Mouse (Mus musculus) lung, postnatal 0 days (tissue): ENCODE results near the gene Nyap1. TPM values are rescaled to one million over a fixed set of nuclear protein-coding genes. Genes with fewer than 3 reads are reported as not detected.
A peak's percentile ranks its signal among the peaks of the same experiment; 100 is the strongest.
"Not testable (repeated sequence)": the region's sequence is repeated elsewhere in the genome, so short reads cannot be mapped to it uniquely, and the experiment has no call there.

Experiments
- ATAC-seq: fragments of 200-750 bp; cut with Nextera tagmentation; 2 replicates; pipeline ENCODE4 v1.8.0; 2017; ENCODE audit warnings: moderate library complexity
- DNase-seq: peaks from one replicate; pipeline ENCODE4 v3.0.0-alpha.2; 2016; ENCODE audit warnings: low spot score
- H3K27ac ChIP-seq: fragments of 300-500 bp; sonication (generic); 2 replicates; pipeline ENCODE4 v1.5.1; 2014; ENCODE audit warnings: antibody characterized with exemption, mild to moderate bottlenecking, low read length, mixed read lengths
- H3K27me3 ChIP-seq: fragments of 300-500 bp; sonication (generic); replicated peaks from 2 replicates; pipeline ENCODE4 v1.6.1; 2014; ENCODE audit warnings: low read length, mixed read lengths; ENCODE audit not compliant: insufficient read depth
- H3K36me3 ChIP-seq: fragments of 300-500 bp; sonication (generic); 2 replicates; pipeline ENCODE4 v1.6.1; 2014; ENCODE audit warnings: low read length, mixed read lengths; ENCODE audit not compliant: insufficient read depth
- H3K4me1 ChIP-seq: fragments of 300-500 bp; sonication (generic); 2 replicates; pipeline ENCODE4 v1.6.1; 2014; ENCODE audit warnings: antibody characterized with exemption, low read depth, low read length, mixed read lengths; ENCODE audit not compliant: insufficient read depth
- H3K4me2 ChIP-seq: fragments of 300-500 bp; sonication (generic); replicated peaks from 2 replicates; pipeline ENCODE4 v1.6.1; 2014; ENCODE audit warnings: low read depth, mild to moderate bottlenecking, low read length, moderate library complexity, mixed read lengths
- H3K4me3 ChIP-seq: fragments of 300-500 bp; sonication (generic); 2 replicates; pipeline ENCODE4 v1.5.1; 2014; ENCODE audit warnings: low read depth, low read length
- H3K9ac ChIP-seq: fragments of 300-500 bp; sonication (generic); replicated peaks from 2 replicates; pipeline ENCODE4 v1.6.1; 2014; ENCODE audit warnings: low read depth, mild to moderate bottlenecking
- H3K9me3 ChIP-seq: fragments of 300-500 bp; sonication (generic); 2 replicates; pipeline ENCODE4 v1.6.1; 2016; ENCODE audit warnings: low read length, mixed read lengths
- CTCF ChIP-seq: IDR thresholded peaks from 2 replicates; pipeline ENCODE4 v1.5.1; 2016; ENCODE audit warnings: antibody characterized with exemption, mild to moderate bottlenecking
- EP300 ChIP-seq: IDR thresholded peaks from 2 replicates; pipeline ENCODE4 v1.6.1; 2016; ENCODE audit warnings: antibody characterized with exemption, mild to moderate bottlenecking, control low read depth
- WGBS: fragments of 180-500 bp; shearing (Covaris S2); extraction: QIAGEN DNeasy Blood & Tissue Kit; methylation state at CpG from one replicate; pipeline ENCODE4 v1.1.7; 2014; 5-methylcytosine and 5-hydroxymethylcytosine counted together
- polyA plus RNA-seq: library from polyadenylated mRNA; unstranded; fragments of >200 nt; fragmentation: Nextera tagmentation; extraction: Ambion mirVana; gene quantifications from 2 replicates; pipeline ENCODE4 v1.2.1, GENCODE M21; 2015

Nyap1 gene
- polyA plus RNA-seq, 1 experiment from 2014 or later: 0.51 TPM

- ATAC-seq (no peak), DNase-seq (no peak)
- TF ChIP-seq CTCF: no peak
- TF ChIP-seq EP300: no peak
- no peaks in the 10 kb centered on the region for H3K27me3 ChIP-seq
- H3K36me3 ChIP-seq: no peaks in the 10 kb centered on the region
- H3K27ac ChIP-seq: no peak overlapping the region
- H3K4me3 ChIP-seq: no peak overlapping the region
- no peak overlapping the region for H3K9ac ChIP-seq
- no peaks in the 10 kb centered on the region for H3K4me1 ChIP-seq
- no peak overlapping the region for H3K4me2 ChIP-seq
- 58% methylated on average over 6 of the region's 6 CpGs for WGBS
- no peaks in the 10 kb centered on the region for H3K9me3 ChIP-seq
Measured at GRCm38 (mm10) chr5:137726767-137727166, 14.6 kb downstream of the Nyap1 start.

DNA sequence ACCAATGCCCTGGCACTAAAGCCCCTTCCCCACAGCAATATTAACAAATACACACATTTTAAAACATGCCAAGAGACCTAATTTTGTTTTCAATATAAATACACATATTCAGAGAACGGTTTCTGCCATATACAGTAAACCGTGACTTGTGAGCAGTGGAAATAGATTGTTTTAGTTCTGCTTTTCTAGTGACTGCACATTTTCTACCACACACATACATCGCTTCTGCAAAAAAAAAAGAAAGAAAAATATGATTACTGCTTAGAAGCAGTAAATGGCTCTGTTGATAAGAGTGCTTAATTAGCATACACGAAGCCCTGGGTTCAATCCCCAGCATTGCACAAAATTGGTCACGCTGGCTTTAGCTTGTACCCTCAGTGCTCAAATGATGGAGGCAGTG is 17.6 kb downstream of the Nyap1 start:
- no peak for TF ChIP-seq CTCF
- no peak for TF ChIP-seq EP300
- Histone ChIP-seq H3K27me3 (no peaks in the 10 kb centered on the region), H3K9ac (no peak overlapping the region), H3K9me3 (no peaks in the 10 kb centered on the region), H3K4me3 (no peak overlapping the region), H3K36me3 (no peaks in the 10 kb centered on the region), H3K27ac (no peak overlapping the region), H3K4me1 (0 out of 2 replicates have a peak, but pooled peaks cover 3% of the 10 kb centered on the region), H3K4me2 (no peak overlapping the region)
- no peak for DNase-seq
- no peak for ATAC-seq
- 78% methylated on average over 5 of the region's 5 CpGs for WGBS

GRCm38 (mm10) chr5:137720558-137721164 is 20.7 kb downstream of the Nyap1 start:
- not testable (repeated sequence) for H3K9ac ChIP-seq, H3K9me3 ChIP-seq, H3K27me3 ChIP-seq, H3K4me3 ChIP-seq, H3K36me3 ChIP-seq, H3K27ac ChIP-seq, H3K4me1 ChIP-seq
- peak; percentile 38 for DNase-seq
- ATAC-seq: peak; percentile 48
- 3% methylated on average over 9 of the region's 16 CpGs for WGBS
- H3K4me2 ChIP-seq: peak overlapping the region; percentile 25; the same call in 1 of the 2 replicates

DNA sequence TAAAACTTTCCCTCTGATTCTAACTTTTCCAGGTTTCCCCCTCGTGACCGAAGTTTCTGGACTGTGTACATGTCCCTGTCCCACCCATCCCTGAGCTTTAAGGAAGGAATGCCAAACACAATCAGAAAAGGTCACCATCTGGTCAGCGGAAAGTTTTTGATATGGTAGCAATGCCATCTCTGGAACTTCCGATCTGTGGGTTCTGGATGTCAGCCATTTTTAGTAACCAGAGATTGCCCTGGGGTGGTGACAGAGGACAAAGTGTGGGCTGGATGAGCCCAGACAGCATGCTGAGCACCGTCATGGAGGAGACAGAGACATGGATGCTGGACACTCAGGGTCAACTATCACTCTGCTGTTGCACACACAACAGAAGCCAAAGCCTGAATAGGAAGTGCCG is 22.3 kb downstream of the Nyap1 start:
- Histone ChIP-seq H3K27me3 (no peaks in the 10 kb centered on the region), H3K27ac (no peak overlapping the region), H3K4me2 (no peak overlapping the region), H3K4me1 (0 out of 2 replicates have a peak, but pooled peaks cover 3% of the 10 kb centered on the region), H3K9ac (no peak overlapping the region), H3K4me3 (no peak overlapping the region), H3K9me3 (no peaks in the 10 kb centered on the region), H3K36me3 (no peaks in the 10 kb centered on the region)
- TF ChIP-seq EP300 (no peak), CTCF (no peak)
- ATAC-seq (no peak), DNase-seq (no peak)
- WGBS: 53% methylated on average over 6 of the region's 6 CpGs

DNA sequence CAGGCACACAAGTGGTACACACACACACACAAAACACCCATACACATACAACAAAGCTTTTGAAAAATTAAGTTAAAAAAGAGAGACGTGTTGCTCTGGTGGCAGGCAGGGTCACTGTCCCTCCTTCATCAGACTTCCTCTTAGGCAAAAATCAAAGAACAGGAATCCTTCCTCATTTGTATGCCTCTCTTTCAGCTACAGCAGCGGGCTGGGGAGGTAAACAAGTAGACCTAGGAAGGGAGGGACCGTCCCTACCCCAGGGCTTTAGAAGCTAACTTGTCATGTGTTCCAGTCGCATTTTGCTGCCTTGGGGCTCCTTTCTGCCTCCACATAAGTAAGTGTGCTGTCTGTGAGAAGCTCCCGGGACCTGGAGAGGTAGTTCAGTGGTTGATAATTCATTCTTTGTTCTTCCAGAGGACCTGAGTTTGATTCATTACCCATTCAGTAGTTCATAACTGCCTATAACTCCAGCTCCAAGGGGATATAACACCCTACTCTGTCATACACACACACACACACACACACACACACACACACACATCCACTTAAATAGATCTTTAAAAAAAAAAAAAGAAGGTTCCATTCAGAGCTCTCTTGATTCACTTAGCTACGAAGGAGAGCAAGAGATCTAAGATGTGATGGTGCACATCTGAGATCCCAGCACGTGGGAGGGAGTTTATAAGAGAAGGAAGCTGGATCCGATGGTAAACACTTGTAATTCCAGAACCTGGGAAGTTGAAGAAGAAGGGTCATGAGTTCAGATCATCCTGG is 23.2 kb downstream of the Nyap1 start:
- Histone ChIP-seq H3K9ac (no peak overlapping the region), H3K4me1 (0 out of 2 replicates have a peak, but pooled peaks cover 3% of the 10 kb centered on the region), H3K4me3 (no peak overlapping the region), H3K27me3 (no peaks in the 10 kb centered on the region), H3K36me3 (no peaks in the 10 kb centered on the region), H3K27ac (no peak overlapping the region), H3K4me2 (no peak overlapping the region), H3K9me3 (no peaks in the 10 kb centered on the region)
- 47% methylated on average over 8 of the region's 8 CpGs for WGBS
- no peak for ATAC-seq
- DNase-seq: no peak
- no peak for TF ChIP-seq CTCF
- no peak for TF ChIP-seq EP300

DNA sequence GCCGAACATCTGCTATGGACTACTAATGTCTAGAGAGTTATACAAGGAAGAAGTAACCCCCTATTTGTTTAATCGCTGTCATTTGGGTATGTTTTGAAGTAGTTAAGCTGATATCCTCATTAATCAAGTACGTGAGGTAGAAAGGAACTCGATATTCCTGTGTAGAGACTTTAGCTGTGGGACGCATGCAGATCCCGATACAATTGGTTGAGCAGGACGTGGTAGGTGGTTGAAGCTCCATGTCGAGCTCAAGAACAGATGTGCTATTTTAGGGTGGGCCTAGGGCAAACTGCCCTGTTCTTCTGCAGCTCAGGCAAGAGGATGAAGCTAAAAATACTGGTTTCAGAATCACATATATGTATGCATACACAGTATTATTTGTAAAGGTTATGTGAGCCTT is 25.7 kb downstream of the Nyap1 start:
- no peaks in the 10 kb centered on the region for H3K9me3 ChIP-seq
- H3K9ac ChIP-seq: no peak overlapping the region
- no peak overlapping the region for H3K4me2 ChIP-seq
- TF ChIP-seq CTCF (no peak), EP300 (no peak)
- H3K27ac ChIP-seq: no peak overlapping the region
- no peaks in the 10 kb centered on the region for H3K36me3 ChIP-seq
- DNase-seq (no peak), ATAC-seq (no peak)
- H3K4me3 ChIP-seq: no peak overlapping the region
- no peaks in the 10 kb centered on the region for H3K27me3 ChIP-seq
- 61% methylated on average over 8 of the region's 8 CpGs for WGBS
- H3K4me1 ChIP-seq: 0 out of 2 replicates have a peak, but pooled peaks cover 3% of the 10 kb centered on the region
